Mouse (Mus musculus): ENCODE data around the gene Fopnl. TPM values are rescaled to one million over a fixed set of nuclear protein-coding genes. Genes with fewer than 3 reads are reported as not detected.

Fopnl gene
- polyA plus RNA-seq, 1 experiment from 2014 or later = 171 TPM

GRCm38 (mm10) chr16:14308245-14309073 is 8.7 kb downstream of the Fopnl start:
- DNase-seq (ENCODE audit: low spot score) = no peak

- no peak for DNase-seq (ENCODE audit: low spot score)
These were observed 9.8 kb downstream of the Fopnl start for GRCm38 (mm10) chr16:14307373-14307772.

- no peak for DNase-seq (ENCODE audit: low spot score)
These were observed 10.8 kb downstream of the Fopnl start for GRCm38 (mm10) chr16:14306451-14306850.

- DNase-seq (ENCODE audit: low spot score) = no peak
These were observed 12.4 kb downstream of the Fopnl start for GRCm38 (mm10) chr16:14304791-14305190.

- DNase-seq (ENCODE audit: low spot score) = no peak
These were observed 13.5 kb downstream of the Fopnl start for GRCm38 (mm10) chr16:14303676-14304075.

- DNase-seq (ENCODE audit: low spot score) = no peak
These were observed 14.1 kb downstream of the Fopnl start for GRCm38 (mm10) chr16:14303148-14303547.

GRCm38 (mm10) chr16:14298461-14298860 is 18.7 kb downstream of the Fopnl start:
- no peak for DNase-seq (ENCODE audit: low spot score)

- no peak for DNase-seq (ENCODE audit: low spot score)
These were observed 19.5 kb downstream of the Fopnl start for GRCm38 (mm10) chr16:14297746-14298145.

GRCm38 (mm10) chr16:14297137-14297536 is 20.1 kb downstream of the Fopnl start:
- no peak for DNase-seq (ENCODE audit: low spot score)

GRCm38 (mm10) chr16:14296544-14297124 is 20.6 kb downstream of the Fopnl start:
- no peak for DNase-seq (ENCODE audit: low spot score)

- DNase-seq (ENCODE audit: low spot score) = no peak
These were observed 21.9 kb downstream of the Fopnl start for GRCm38 (mm10) chr16:14295291-14295690.

GRCm38 (mm10) chr16:14292205-14293199 is 24.7 kb downstream of the Fopnl start:
- DNase-seq (ENCODE audit: low spot score) = no peak

- peak; percentile 12 for DNase-seq (ENCODE audit: low spot score)
These were observed 26.0 kb downstream of the Fopnl start, which contains the start of gene Myh11 for GRCm38 (mm10) chr16:14291223-14291622. Gene Myh11 (minus strand): TSS chr16:14291372.

- DNase-seq (ENCODE audit: low spot score) = no peak
These were observed 44.7 kb downstream of the Fopnl start for GRCm38 (mm10) chr16:14272374-14272965.

- DNase-seq (ENCODE audit: low spot score) = no peak
These were observed 51.8 kb downstream of the Fopnl start for GRCm38 (mm10) chr16:14265203-14265920.

- DNase-seq (ENCODE audit: low spot score) = no peak
These were observed 52.7 kb downstream of the Fopnl start for GRCm38 (mm10) chr16:14264504-14264903.

GRCm38 (mm10) chr16:14263241-14263640 is 54.0 kb downstream of the Fopnl start:
- no peak for DNase-seq (ENCODE audit: low spot score)

GRCm38 (mm10) chr16:14262410-14262809 is 54.8 kb downstream of the Fopnl start:
- DNase-seq (ENCODE audit: low spot score) = no peak

GRCm38 (mm10) chr16:14258856-14259255 is 58.3 kb downstream of the Fopnl start:
- no peak for DNase-seq (ENCODE audit: low spot score)

GRCm38 (mm10) chr16:14253586-14253985 is 63.6 kb downstream of the Fopnl start:
- DNase-seq (ENCODE audit: low spot score) = no peak

Measured in thymus, postnatal 0 days (tissue).